ENCODE assay signal across 25 mouse cellular contexts in genomic region chr2:146428751-146429150, GRCm38 (mm10).
"Had no signal": no experiment of that assay in that cellular context is flagged by ENCODE, and none has a peak within 500 bp of the region (broad histone marks: within the 10 kb centered on the region; RNA-seq: fewer than 3 reads in every experiment).

No protein-coding gene starts in this region.

- H3K36me3 ChIP-seq: limb, embryonic 15.5 days had no signal

- H3K4me2 ChIP-seq: heart, embryonic 11.5 days; heart, embryonic 13.5 days; heart, embryonic 15.5 days; hindbrain, embryonic 13.5 days; hindbrain, embryonic 15.5 days; kidney, embryonic 15.5 days; limb, embryonic 13.5 days; limb, embryonic 15.5 days; liver, embryonic 12.5 days had no signal

- H3K27me3 ChIP-seq: heart, embryonic 13.5 days; heart, embryonic 15.5 days; hindbrain, embryonic 13.5 days; hindbrain, embryonic 15.5 days; kidney, embryonic 15.5 days; limb, embryonic 13.5 days; limb, embryonic 15.5 days; liver, embryonic 12.5 days had no signal

- H3K4me1 ChIP-seq: heart, embryonic 13.5 days; heart, embryonic 15.5 days; hindbrain, embryonic 13.5 days; hindbrain, embryonic 15.5 days; kidney, embryonic 15.5 days; limb, embryonic 13.5 days; limb, embryonic 15.5 days; liver, embryonic 12.5 days had no signal

- H3K9me3 ChIP-seq: heart, embryonic 13.5 days; heart, embryonic 15.5 days; hindbrain, embryonic 13.5 days; hindbrain, embryonic 15.5 days; kidney, embryonic 15.5 days; limb, embryonic 13.5 days; limb, embryonic 15.5 days; liver, embryonic 12.5 days had no signal

- DNase-seq: gastrocnemius, postnatal 14 days; gastrocnemius, postnatal 36 days; heart, adult 18-20 months; heart, postnatal 14 days; heart, postnatal 36 days; kidney, adult 11 months; kidney, adult 2 months; kidney, adult 9 months; kidney, postnatal 14 days; kidney, postnatal 36 days; layer of hippocampus, adult 9-11 months; layer of hippocampus, postnatal 36 days had no signal

- H3K27ac ChIP-seq: heart, embryonic 13.5 days; heart, embryonic 15.5 days; hindbrain, embryonic 13.5 days; hindbrain, embryonic 15.5 days; hindbrain, postnatal 0 days; kidney, embryonic 15.5 days; kidney, postnatal 0 days; limb, embryonic 13.5 days; limb, embryonic 15.5 days; liver, embryonic 12.5 days; liver, embryonic 14.5 days had no signal

- H3K4me3 ChIP-seq: heart, embryonic 13.5 days; heart, embryonic 15.5 days; hindbrain, embryonic 13.5 days; hindbrain, embryonic 15.5 days; kidney, embryonic 15.5 days; limb, embryonic 13.5 days; limb, embryonic 15.5 days; liver, embryonic 12.5 days had no signal

- H3K9ac ChIP-seq: heart, embryonic 13.5 days; heart, embryonic 15.5 days; hindbrain, embryonic 13.5 days; hindbrain, embryonic 15.5 days; kidney, embryonic 15.5 days; limb, embryonic 13.5 days; limb, embryonic 15.5 days; liver, embryonic 12.5 days; liver, embryonic 14.5 days had no signal

- ATAC-seq: hindbrain, postnatal 0 days; intestine, embryonic 16.5 days; liver, embryonic 12.5 days had no signal
